Mouse (Mus musculus) testis, adult 2 months (tissue): Measurements from ENCODE around the gene Vcl.

ENCODE experiments used
- CTCF ChIP-seq: fragments of 200-500 bp; IDR thresholded peaks from 2 replicates; pipeline ENCODE4 v1.5.1; 2012; ENCODE audit warnings: low read depth, mild to moderate bottlenecking, inconsistent platforms, low read length, moderate library complexity; ENCODE audit not compliant: control insufficient read depth, insufficient read depth, insufficient replicate concordance
- POLR2A ChIP-seq: fragments of 200-500 bp; IDR thresholded peaks from 2 replicates; pipeline ENCODE4 v1.6.1; 2012; ENCODE audit warnings: low read depth, mild to moderate bottlenecking, inconsistent platforms, low read length, moderate library complexity; ENCODE audit not compliant: control insufficient read depth

DNA sequence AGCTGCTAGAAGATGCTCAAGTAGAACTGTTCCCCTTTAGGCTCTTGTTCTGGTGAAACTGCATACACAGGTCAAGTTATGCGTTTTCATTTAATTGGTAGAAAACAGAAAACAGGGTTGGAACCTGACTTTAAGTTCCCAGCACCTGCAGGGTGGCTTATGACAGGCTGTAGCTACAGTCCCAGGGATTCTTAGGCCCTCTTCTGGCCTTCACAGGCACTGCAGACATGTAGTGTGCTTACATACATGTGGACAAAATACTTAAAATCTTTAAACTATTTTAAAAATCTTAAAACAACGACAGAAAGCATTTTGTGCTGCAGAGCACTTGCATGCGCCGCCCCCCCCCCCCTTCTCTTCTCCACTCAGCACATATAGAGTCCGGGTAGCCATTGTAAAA lies 140.4 kb downstream of the Vcl start:
- no peak for TF ChIP-seq CTCF
- TF ChIP-seq POLR2A = no peak
